Comparison of ENCODE assay signal across 10 mouse cellular contexts in genomic region chrX:71106392-71106791, GRCm38 (mm10). TPM values are rescaled to one million over a fixed set of nuclear protein-coding genes. Genes with fewer than 3 reads are reported as not detected.
A peak's percentile ranks its signal among the peaks of the same experiment; 100 is the strongest.
DNase-seq lines count a peak whose midpoint lies in the region; ATAC-seq and TF ChIP-seq lines count a peak whose summit lies in the region.
"Had no signal": no experiment of that assay in that cellular context is flagged by ENCODE, and none has a peak within 500 bp of the region (broad histone marks: within the 10 kb centered on the region; RNA-seq: fewer than 3 reads in every experiment).

No protein-coding gene starts in this region.

- peak; percentile 78 to 82 for DNase-seq in adrenal gland, adult (ENCODE audit: inconsistent age in 2 of 2, low spot score in 1 of 2)
- no peak for DNase-seq in adrenal gland, postnatal 25 days
- DNase-seq in adrenal gland, adult 2 months, result peak; percentile 77
- DNase-seq in gastrocnemius, adult 18-20 months (ENCODE audit: low spot score), result peak; percentile 68
- peak; percentile 26 for DNase-seq in left cerebral cortex, adult 2 months (ENCODE audit: extremely low spot score in 1 of 2, low spot score in 2 of 2)
- DNase-seq in hindbrain, embryonic 11.5 days (ENCODE audit: low spot score), result no peak
- no peak for DNase-seq in embryo, embryonic 9.5 days (ENCODE audit: extremely low spot score)
- DNase-seq: thymus, postnatal 14 days had no signal

- ATAC-seq in hindbrain, embryonic 11.5 days (ENCODE audit: low FRiP score), result no peak
- ATAC-seq in monocyte, adult 5-6 weeks (replicated peaks; ENCODE audit: insufficient number of reproducible peaks, low FRiP score, low TSS enrichment, poor library complexity, severe bottlenecking), result no peak

- H3K4me2 ChIP-seq in hindbrain, embryonic 11.5 days (replicated peaks; ENCODE audit: low read depth, low read length), result no peak overlapping the region
- H3K4me2 ChIP-seq: embryonic facial prominence, embryonic 15.5 days had no signal

- 69% methylated on average over 4 of the region's 4 CpGs for WGBS in hindbrain, embryonic 11.5 days

- no peaks in the 10 kb centered on the region for H3K27me3 ChIP-seq in hindbrain, embryonic 11.5 days (ENCODE audit: control insufficient read depth, insufficient read depth, low read length)
- H3K27me3 ChIP-seq: embryonic facial prominence, embryonic 15.5 days had no signal

- H3K9me3 ChIP-seq in hindbrain, embryonic 11.5 days (ENCODE audit: control insufficient read depth, low read length), result no peaks in the 10 kb centered on the region
- H3K9me3 ChIP-seq: embryonic facial prominence, embryonic 15.5 days had no signal

- intact Hi-C loops in left cerebral cortex, adult 2 months (cut with DNase I), result no loop called here

- H3K27ac ChIP-seq in left cerebral cortex, adult 2 months, result peak overlapping the region; percentile 30; the same call in 1 of the 2 replicates
- H3K27ac ChIP-seq in hindbrain, embryonic 11.5 days (ENCODE audit: low read depth, low read length), result no peak overlapping the region
- H3K27ac ChIP-seq: embryonic facial prominence, embryonic 15.5 days had no signal

- H3K4me1 ChIP-seq in hindbrain, embryonic 11.5 days (replicated peaks; ENCODE audit: control insufficient read depth, insufficient read depth, low read length), result no peaks in the 10 kb centered on the region
- H3K4me1 ChIP-seq: embryonic facial prominence, embryonic 15.5 days had no signal

- TF ChIP-seq CTCF in left cerebral cortex, adult 2 months (IDR thresholded peaks at IDR 0.05), result no peak

- H3K4me3 ChIP-seq in left cerebral cortex, adult 2 months, result no peak overlapping the region
- no peak overlapping the region for H3K4me3 ChIP-seq in hindbrain, embryonic 11.5 days (ENCODE audit: low read depth, low read length)
- H3K4me3 ChIP-seq: embryonic facial prominence, embryonic 15.5 days had no signal

- H3K36me3 ChIP-seq in hindbrain, embryonic 11.5 days (ENCODE audit: control insufficient read depth, insufficient read depth, low read length), result no peaks in the 10 kb centered on the region
- H3K36me3 ChIP-seq: embryonic facial prominence, embryonic 15.5 days had no signal

- no peak overlapping the region for H3K9ac ChIP-seq in hindbrain, embryonic 11.5 days (ENCODE audit: low read depth, low read length)
- H3K9ac ChIP-seq: embryonic facial prominence, embryonic 15.5 days had no signal

RNA-seq across cellular contexts. Expression of gene Mamld1, which starts 56.3 kb away (rescaled TPM):
- total RNA-seq in adrenal gland, postnatal 25 days (2021), result 15.5 and 17.3 TPM in 2 replicates
- total RNA-seq in adrenal gland, adult 2 months (2021), result 10 to 100 TPM; 12.9 to 25.5 TPM
- polyA plus RNA-seq in adrenal gland, adult 2 months (2012; rRNA removed), result 10.3 and 12.0 TPM in 2 replicates
- 1 to 10 TPM; 1.8 to 2.2 TPM for total RNA-seq in gastrocnemius, adult 18-20 months (2021)
- total RNA-seq in left cerebral cortex, adult 2 months (2021), result 10 to 100 TPM; 35.2 to 39.5 TPM
- 5.1 and 5.2 TPM in 2 replicates for polyA plus RNA-seq in hindbrain, embryonic 11.5 days (2014; fragmentation: Nextera tagmentation; extraction: Ambion mirVana)
- total RNA-seq in monocyte, adult 5-6 weeks (2017), result not detected in 3 replicates

Comparison
In these comparisons a context has a peak if more than half of its experiments do, and no peak if none do; other contexts are left out.
1. DNase-seq: peak in adrenal gland, adult (2 of 2), adrenal gland, adult 2 months (single experiment), gastrocnemius, adult 18-20 months (single experiment) and left cerebral cortex, adult 2 months (2 of 2); none in adrenal gland, postnatal 25 days (single experiment), hindbrain, embryonic 11.5 days (single experiment) and embryo, embryonic 9.5 days (single experiment).